Mouse (Mus musculus) bone marrow, adult 2 months (tissue): ENCODE data around the gene Slco1b2.

ENCODE experiments used
- CTCF ChIP-seq: fragments of 200-500 bp; IDR thresholded peaks from 2 replicates; pipeline ENCODE4 v1.5.1; 2011; ENCODE audit warnings: low read length, control low read depth; ENCODE audit not compliant: control insufficient read depth, insufficient read depth
- POLR2A ChIP-seq: fragments of 200-500 bp; IDR thresholded peaks from 2 replicates; pipeline ENCODE4 v1.6.1; 2011; ENCODE audit warnings: low read depth, mild to moderate bottlenecking, control low read depth, low read length, borderline replicate concordance; ENCODE audit not compliant: control insufficient read depth

GRCm38 (mm10) chr6:141629291-141629690 lies at the start of gene Slco1b2:
- no peak for TF ChIP-seq POLR2A
- TF ChIP-seq CTCF: no peak
